Mouse (Mus musculus) layer of hippocampus, adult 9-11 months (tissue): ENCODE measurements at regions not wholly inside any gene's neighbourhood (a gene's known extent, or its start where the extent isn't known, plus 50 kb on each side); places are given as distances from the start of the nearest gene placed in this dataset.
"Not testable (repeated sequence)": the region's sequence is repeated elsewhere in the genome, so short reads cannot be mapped to it uniquely, and the experiment has no call there.

ENCODE experiments used
- DNase-seq: peaks from one replicate; pipeline ENCODE4 v3.0.0; 2022

GRCm38 (mm10) chr16:73404509-73404908, 1007.1 kb downstream of the Robo2 start:
- peak; percentile 52 for DNase-seq

GRCm38 (mm10) chr16:73404099-73404498, 1007.5 kb downstream of the Robo2 start:
- DNase-seq: no peak

- no peak for DNase-seq
These were observed 1032.6 kb downstream of the Robo2 start for GRCm38 (mm10) chr16:73379056-73379455.

GRCm38 (mm10) chr16:73374608-73375165, 1036.9 kb downstream of the Robo2 start:
- DNase-seq: no peak

GRCm38 (mm10) chr16:73368607-73369233, 1042.9 kb downstream of the Robo2 start:
- DNase-seq: no peak

GRCm38 (mm10) chr16:73367926-73368325, 1043.7 kb downstream of the Robo2 start:
- DNase-seq: no peak

GRCm38 (mm10) chr16:73367226-73367840, 1044.3 kb downstream of the Robo2 start:
- peak; percentile 4 for DNase-seq

- no peak for DNase-seq
These were observed 1042.6 kb downstream of the Robo1 start for GRCm38 (mm10) chr16:73350698-73351097.

GRCm38 (mm10) chr16:73343941-73344340, 1035.8 kb downstream of the Robo1 start:
- no peak for DNase-seq

GRCm38 (mm10) chr16:73343531-73343930, 1035.4 kb downstream of the Robo1 start:
- no peak for DNase-seq

- no peak for DNase-seq
These were observed 1009.5 kb downstream of the Robo1 start for GRCm38 (mm10) chr16:73317644-73318043.

GRCm38 (mm10) chr16:73310096-73310495, 1002.0 kb downstream of the Robo1 start:
- no peak for DNase-seq

GRCm38 (mm10) chr16:73279951-73280350, 971.8 kb downstream of the Robo1 start:
- DNase-seq: no peak

- DNase-seq: no peak
These were observed 951.6 kb downstream of the Robo1 start for GRCm38 (mm10) chr16:73259691-73260090.

GRCm38 (mm10) chr16:73259283-73259682, 951.2 kb downstream of the Robo1 start:
- peak; percentile 13 for DNase-seq

GRCm38 (mm10) chr16:73245073-73245590, 937.0 kb downstream of the Robo1 start:
- DNase-seq: no peak

GRCm38 (mm10) chr16:73230599-73230998, 922.5 kb downstream of the Robo1 start:
- DNase-seq: no peak

GRCm38 (mm10) chr16:73217555-73217954, 909.4 kb downstream of the Robo1 start:
- no peak for DNase-seq

GRCm38 (mm10) chr16:73203542-73203941, 895.4 kb downstream of the Robo1 start:
- DNase-seq: no peak

- DNase-seq: no peak
These were observed 892.9 kb downstream of the Robo1 start for GRCm38 (mm10) chr16:73200991-73201390.

- no peak for DNase-seq
These were observed 874.7 kb downstream of the Robo1 start for GRCm38 (mm10) chr16:73182776-73183175.

- no peak for DNase-seq
These were observed 874.2 kb downstream of the Robo1 start for GRCm38 (mm10) chr16:73182258-73182657.

- DNase-seq: no peak
These were observed 847.3 kb downstream of the Robo1 start for GRCm38 (mm10) chr16:73155447-73155846.

GRCm38 (mm10) chr16:73127927-73128326, 819.8 kb downstream of the Robo1 start:
- DNase-seq: not testable (repeated sequence)
